Mouse (Mus musculus) 416B (cell line): ENCODE measurements at regions not wholly inside any gene's neighbourhood (a gene's known extent, or its start where the extent isn't known, plus 50 kb on each side); places are given as distances from the start of the nearest gene placed in this dataset.

ENCODE experiments used
- DNase-seq: peaks from one replicate; pipeline ENCODE4 v3.0.0; 2011; ENCODE audit warnings: low read depth

- DNase-seq, result no peak
Observed at GRCm38 (mm10) chr3:148429012-148429865, 561.1 kb downstream of the Adgrl2 start.

GRCm38 (mm10) chr3:148424089-148424488 is 566.3 kb downstream of the Adgrl2 start:
- DNase-seq, result no peak

GRCm38 (mm10) chr3:148423383-148423782 is 567.0 kb downstream of the Adgrl2 start:
- peak; percentile 70 for DNase-seq

- DNase-seq, result peak; percentile 51
Observed at GRCm38 (mm10) chr3:148422720-148423119, 567.6 kb downstream of the Adgrl2 start.

GRCm38 (mm10) chr3:148422205-148422604 is 568.1 kb downstream of the Adgrl2 start:
- no peak for DNase-seq

GRCm38 (mm10) chr3:148420303-148420702 is 570.1 kb downstream of the Adgrl2 start:
- DNase-seq, result no peak

GRCm38 (mm10) chr3:148419462-148420074 is 570.8 kb downstream of the Adgrl2 start:
- no peak for DNase-seq

- DNase-seq, result peak; percentile 13
Observed at GRCm38 (mm10) chr3:148418067-148418466, 572.3 kb downstream of the Adgrl2 start.

GRCm38 (mm10) chr3:148415443-148415842 is 574.9 kb downstream of the Adgrl2 start:
- peak; percentile 22 for DNase-seq

GRCm38 (mm10) chr3:148413027-148413426 is 577.3 kb downstream of the Adgrl2 start:
- DNase-seq, result peak; percentile 32

- peak; percentile 36 for DNase-seq
Observed at GRCm38 (mm10) chr3:148412191-148412590, 578.2 kb downstream of the Adgrl2 start.

- no peak for DNase-seq
Observed at GRCm38 (mm10) chr3:148398349-148398748, 592.0 kb downstream of the Adgrl2 start.

GRCm38 (mm10) chr3:148387550-148387949 is 602.8 kb downstream of the Adgrl2 start:
- DNase-seq, result no peak

- DNase-seq, result peak; percentile 6
Observed at GRCm38 (mm10) chr3:148385712-148386111, 604.6 kb downstream of the Adgrl2 start.

- DNase-seq, result peak; percentile 15
Observed at GRCm38 (mm10) chr3:148381057-148381456, 609.3 kb downstream of the Adgrl2 start.

- DNase-seq, result no peak
Observed at GRCm38 (mm10) chr3:148363331-148363730, 627.0 kb downstream of the Adgrl2 start.

- DNase-seq, result no peak
Observed at GRCm38 (mm10) chr3:148362453-148362864, 627.9 kb downstream of the Adgrl2 start.

- DNase-seq, result no peak
Observed at GRCm38 (mm10) chr3:148343633-148344361, 646.6 kb downstream of the Adgrl2 start.

GRCm38 (mm10) chr3:148343256-148343632 is 647.1 kb downstream of the Adgrl2 start:
- no peak for DNase-seq

GRCm38 (mm10) chr3:148339258-148339657 is 651.1 kb downstream of the Adgrl2 start:
- no peak for DNase-seq

- DNase-seq, result no peak
Observed at GRCm38 (mm10) chr3:148336640-148337039, 653.7 kb downstream of the Adgrl2 start.

- DNase-seq, result no peak
Observed at GRCm38 (mm10) chr3:148336091-148336511, 654.3 kb downstream of the Adgrl2 start.

- DNase-seq, result no peak
Observed at GRCm38 (mm10) chr3:148335654-148336053, 654.7 kb downstream of the Adgrl2 start.
